Mouse (Mus musculus) lung, postnatal 14 days (tissue): ENCODE measurements around the gene Mtrf1.

Source experiments
- DNase-seq: peaks from one replicate; pipeline ENCODE4 v3.0.0; 2021

The Mtrf1 gene

DNA sequence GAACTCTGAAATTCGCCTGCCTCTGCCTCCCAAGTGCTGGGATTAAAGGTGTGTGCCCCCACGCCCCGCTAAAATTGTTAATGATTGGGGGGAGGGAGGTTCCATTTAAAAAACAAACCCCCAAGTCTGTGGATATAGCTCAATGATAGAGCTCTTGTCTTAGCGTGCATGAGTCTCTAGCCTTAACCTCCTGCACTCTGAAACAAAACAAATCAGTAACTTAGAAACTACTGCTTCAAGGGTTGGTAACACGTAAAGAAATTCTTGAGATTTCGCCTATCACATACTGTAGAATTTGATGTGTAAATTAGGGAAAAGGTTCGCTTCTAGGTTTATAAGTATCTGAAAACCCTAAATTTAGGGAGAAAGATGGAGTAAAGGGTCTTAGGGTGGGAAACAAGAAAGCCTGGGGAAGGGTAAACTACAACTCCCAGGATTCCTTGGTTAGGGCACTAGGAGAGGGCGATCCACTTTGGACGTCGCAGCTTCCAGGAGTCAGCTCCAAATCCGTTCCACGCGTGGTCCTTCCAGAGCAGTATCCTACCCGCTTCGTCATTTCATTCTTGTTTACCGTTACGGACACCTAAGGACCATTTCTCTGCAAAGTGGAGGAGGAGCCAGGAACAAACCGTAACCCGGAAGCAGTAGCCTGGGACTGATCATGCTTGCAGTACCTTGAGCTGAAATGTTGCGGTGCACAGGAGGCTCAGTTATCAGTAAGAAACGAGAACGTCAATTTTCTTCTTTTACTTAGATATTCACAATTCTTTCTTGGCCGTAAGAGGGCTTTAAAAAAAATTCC, at the start of gene Mtrf1:
Mtrf1 (plus strand) TSS at position 452 of the 802 bp plus-strand sequence.
- DNase-seq, result peak; percentile 57

DNA sequence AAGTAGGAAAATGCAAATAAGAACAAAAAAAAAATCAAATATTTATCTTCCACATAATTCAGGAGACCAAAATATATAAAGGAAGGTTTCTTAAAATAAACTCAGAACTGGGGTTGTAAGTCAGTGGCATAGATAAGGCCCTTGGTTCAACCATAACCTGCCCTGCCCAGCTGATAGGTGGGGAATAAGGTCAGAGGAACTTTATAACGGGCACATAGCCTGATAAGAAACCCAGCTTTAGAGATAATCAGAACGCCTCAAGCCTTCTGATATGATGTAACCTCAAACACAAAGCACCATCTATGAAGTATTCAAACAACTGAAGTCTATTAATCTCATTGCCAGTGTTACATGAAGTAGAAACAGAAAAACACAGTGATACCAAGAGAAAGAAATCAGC, 39.5 kb upstream of the Mtrf1 start:
- DNase-seq, result no peak

DNA sequence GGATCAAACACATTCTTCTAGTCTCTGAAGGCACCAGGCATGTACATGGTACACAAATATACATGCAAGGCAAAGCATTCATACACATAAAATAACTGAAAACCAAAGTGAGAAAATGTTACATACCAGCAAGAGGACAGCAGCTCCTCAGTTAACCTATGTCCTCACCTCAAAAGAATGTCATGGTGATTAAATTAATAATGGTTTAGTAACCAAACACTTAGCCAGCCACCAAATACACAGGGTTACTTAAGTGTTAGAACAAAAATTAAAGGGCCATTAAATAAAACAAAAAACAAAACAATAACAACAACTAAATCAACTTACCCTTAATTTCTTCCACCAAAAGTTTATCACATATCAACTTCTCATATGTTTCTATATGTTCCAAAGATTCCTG, 20.5 kb upstream of the Mtrf1 start:
- DNase-seq, result no peak

DNA sequence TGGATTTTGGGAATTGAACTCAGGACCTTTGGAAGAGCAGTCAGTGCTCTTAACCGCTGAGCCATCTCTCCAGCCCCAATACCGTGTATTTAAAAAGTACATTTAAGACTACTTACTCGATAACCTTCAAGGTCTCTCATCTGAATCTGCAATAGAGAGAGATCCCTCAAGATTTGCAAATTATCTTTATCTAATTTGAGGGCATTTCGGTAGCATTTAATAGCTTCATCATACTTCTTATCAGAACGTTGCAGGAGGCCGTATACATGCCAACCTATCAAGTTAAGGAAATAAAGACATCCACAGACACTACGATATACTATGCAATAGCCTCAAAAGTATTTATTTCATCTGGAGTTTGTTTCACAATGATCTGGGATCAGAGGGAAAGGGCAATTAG, 14.5 kb upstream of the Mtrf1 start:
- no peak for DNase-seq

DNA sequence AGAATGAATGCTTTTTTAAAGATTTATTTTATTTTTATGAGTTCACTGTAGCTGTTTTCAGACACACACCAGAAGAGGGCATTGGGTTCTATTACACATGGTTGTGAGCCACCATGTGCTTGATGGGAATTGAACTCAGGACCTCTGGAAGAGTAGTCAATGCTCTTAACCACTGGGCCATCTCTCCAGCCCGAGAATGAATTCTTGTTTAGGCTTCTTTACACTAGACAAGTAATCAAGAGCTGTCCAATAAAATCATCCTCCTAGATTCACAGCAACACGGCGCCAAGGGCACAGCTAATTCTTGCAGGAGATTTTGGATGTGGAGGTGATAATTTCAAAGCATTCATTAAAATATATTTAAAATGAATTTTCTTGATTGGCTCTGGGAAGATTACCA, 9.3 kb upstream of the Mtrf1 start:
- DNase-seq, result no peak

DNA sequence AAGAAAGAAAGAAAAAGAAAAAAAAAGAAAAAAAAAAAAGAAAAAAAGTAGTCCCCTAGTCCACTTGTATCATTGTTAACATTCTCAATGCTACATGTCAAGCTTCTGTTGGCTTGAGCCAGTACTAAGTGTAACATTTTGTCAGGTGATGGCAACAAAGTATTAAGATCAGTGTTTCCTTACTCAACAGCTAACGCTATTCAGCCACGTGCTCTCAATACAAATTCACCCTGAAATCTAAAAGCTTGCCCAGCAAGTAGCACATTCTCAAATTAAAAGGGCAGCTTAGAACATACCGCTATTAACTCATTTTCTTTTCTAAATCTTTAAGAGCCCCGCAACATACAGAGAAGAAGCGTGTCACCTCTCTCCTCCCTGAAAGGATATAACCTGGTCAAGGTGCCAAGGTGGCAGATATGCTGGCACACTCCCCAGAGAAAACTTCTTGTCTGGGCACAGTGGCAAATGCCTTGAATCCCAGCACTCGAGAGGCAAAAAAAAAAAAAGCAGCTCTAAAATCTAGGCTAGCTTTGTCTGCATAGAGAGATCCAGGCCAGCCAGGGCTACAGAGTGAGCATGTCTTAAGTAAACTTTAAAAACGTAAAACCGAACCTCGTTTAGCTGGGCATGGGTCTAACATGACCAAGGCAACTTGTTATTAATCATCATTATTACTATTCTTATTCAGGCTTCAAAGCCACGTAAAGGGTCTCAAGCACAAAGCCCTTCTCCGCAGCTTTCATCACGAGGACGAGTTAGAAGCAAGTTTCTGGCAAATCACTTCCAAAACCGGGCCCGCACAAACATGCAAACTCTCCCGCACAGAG, 7.9 kb upstream of the Mtrf1 start:
- DNase-seq, result peak; percentile 17

DNA sequence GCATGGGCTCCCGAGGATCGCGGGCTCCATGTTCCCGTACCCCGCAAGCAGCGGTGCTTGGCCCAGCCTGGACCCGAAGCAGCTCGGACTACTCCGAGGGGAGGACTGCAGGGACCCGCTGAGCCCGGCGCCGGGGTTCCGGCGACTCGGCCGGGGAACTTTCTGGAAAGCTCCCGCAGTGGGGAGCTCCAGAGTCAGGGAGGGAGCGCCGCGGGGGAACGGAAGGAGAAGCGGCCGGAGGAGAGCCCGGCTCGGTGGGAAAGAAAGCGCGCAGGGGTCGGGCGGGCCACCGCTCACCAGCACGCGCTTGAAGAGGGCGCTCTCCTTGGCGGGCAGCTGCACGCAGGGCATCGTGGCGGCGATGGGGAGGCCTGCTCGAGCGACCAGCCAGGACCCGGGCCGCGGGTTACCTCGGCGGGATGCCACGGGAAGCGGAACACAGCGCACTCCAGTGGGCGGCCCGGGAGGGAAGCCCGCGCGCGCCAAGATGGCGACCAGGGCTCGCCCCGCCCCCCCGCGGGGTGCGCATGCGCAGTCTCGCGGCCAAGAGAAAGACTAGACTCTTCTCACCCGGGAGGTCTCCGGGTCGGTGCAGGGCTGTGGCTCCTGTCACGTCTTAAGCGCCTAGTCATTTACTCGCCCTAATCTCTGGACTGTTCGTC, 7.2 kb upstream of the Mtrf1 start, which contains the start of gene Naa16:
Naa16 (minus strand) TSS at position 514 of the 662 bp plus-strand sequence.
- peak; percentile 97 for DNase-seq

DNA sequence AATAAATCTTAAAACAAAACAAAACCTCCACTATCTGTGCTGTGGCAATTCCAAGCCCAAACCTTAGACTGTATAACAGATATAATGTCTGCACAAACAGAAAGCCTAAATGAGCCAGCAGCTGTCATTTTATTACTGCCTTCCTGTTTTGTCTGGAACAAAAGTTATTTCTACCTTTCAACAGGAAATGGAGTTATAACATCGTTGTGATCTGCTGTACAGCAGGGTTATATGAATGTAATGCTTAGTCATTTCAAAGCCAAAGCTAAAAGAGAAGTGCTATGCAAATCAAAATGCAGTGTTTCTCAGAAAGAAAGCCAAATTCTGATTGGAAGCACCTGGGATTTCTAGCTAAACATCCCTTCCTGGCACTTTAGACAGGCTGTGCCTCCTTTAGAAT, 4.3 kb upstream of the Mtrf1 start:
- DNase-seq, result no peak

DNA sequence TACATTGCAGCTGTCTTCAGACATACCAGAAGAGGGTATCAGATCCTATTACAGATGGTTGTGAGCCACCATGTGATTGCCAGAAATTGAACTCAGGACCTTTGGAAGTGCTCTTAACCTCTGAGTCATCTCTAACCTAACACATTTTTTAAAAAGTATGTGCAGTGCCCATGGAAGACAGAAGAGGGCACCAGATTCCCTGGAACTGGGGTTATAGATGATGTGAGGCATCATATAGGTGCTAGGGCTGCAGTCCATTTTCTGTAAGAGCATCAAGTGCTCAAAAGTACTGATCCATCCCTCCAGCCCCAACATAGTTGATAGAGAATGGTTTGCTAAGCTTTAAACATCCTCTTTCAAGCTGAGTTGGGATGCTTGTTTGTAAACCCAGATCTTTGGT, 3.0 kb upstream of the Mtrf1 start:
- DNase-seq, result peak; percentile 52

DNA sequence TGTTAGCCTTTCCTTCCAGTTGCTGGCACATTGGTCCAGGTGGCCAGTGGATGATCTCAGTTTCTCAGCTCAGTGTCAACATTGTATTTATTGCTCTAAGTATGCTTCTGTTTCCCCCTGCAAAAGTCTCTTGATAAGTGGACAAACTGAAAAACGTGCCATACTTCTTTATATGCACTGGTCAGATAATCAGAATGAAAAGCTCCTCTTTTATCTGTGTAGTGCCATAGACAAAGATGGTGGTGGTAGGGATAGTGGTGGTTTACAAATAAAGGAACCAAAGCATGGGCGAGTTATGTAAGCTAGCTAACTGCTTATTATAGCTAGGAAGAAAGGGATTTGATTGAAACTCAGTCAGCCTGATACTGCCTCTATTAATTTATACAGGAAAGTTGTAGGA, 10.1 kb downstream of the Mtrf1 start:
- no peak for DNase-seq

DNA sequence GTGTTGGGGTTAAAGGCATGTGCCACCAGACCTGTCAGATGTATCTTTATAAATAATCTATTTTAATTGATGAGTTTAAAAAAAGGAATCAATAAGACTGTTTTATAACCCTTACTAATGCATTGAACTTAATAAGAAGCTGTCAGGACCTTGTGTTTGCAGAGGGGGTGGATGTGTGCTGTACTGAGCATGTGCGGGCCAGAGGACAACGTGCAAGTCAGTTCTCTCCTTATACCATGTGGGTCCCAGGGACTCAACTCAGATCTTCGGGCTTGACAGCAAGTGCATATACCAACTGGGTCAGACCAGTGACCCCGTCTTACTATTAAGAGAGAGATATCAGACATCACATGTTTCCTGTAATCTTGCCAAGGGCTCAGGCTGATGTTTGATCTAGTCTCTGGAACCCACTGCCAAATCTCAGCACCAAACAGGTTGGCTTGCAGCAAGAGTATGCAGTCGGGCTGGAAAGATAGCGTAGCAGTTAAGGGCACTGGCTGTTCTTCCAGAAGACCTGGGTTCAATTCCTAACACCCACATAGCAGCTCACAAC, 11.8 kb downstream of the Mtrf1 start:
- DNase-seq, result no peak

DNA sequence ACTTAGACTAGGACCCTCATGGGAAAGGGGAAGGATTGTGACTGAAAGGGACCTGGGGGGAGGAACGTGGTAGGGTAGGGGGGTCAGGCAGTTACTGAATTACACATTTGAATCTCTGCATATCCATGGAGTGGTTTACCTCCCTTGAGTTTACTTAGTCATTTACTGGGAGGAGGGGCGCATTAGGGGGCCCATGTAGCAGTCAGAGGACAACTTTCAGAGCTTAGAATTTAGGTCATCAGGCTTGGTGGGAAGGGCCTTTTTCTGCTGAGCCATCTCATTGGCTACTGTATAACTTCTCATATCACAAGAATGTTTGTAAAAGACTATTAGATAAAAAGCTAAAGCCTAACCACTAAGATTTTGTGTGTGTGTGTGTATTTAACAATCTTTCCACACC, 13.1 kb downstream of the Mtrf1 start:
- DNase-seq, result no peak

DNA sequence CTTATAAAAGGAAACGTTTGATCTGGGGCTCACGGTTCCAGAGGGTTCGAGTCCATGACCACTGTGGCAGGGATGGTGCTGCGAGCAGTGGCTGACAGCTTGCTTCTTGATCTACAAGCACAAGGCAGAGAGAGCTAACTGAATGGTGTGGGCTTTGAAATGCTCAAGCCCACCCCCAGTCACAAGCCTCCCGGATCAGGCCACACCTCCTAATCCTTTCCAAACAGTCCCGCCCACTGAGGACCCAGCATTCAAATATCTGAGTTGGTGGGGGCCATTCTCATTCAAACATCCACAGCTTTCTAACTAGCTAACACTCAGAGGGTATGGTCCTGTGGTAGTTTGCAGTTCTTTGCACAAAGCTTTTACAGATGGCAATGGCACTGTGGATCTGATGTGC, 15.5 kb downstream of the Mtrf1 start:
- DNase-seq, result no peak

DNA sequence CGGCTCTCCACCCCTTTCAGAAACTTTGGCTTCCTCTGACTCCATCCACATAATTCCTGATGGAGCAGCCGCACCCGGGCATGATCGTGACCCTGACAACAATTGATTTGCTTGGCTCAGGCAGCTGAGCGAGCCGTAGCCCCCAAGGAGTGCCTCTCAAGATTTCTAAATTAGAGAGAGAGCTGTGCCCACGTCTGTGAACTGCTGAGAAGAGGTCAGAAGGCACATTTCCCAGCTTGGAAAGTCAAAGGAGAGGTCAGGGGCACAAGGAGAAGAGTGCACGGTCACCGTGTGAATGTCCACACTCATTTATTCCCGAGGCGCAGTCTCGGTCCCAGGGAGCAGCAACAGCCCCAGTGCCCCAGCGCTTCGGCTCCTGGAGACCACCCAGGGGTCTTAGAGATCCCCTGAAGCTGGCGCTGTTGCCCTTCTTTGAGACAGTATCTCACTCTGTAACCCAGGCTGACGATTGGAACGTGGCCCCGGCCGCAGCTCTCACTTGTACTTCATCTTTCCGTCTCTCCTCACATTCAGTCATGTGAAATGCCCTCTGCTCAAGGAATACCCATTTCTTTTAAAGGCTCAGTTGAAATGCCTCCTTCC, 22.6 kb downstream of the Mtrf1 start:
- DNase-seq, result no peak

DNA sequence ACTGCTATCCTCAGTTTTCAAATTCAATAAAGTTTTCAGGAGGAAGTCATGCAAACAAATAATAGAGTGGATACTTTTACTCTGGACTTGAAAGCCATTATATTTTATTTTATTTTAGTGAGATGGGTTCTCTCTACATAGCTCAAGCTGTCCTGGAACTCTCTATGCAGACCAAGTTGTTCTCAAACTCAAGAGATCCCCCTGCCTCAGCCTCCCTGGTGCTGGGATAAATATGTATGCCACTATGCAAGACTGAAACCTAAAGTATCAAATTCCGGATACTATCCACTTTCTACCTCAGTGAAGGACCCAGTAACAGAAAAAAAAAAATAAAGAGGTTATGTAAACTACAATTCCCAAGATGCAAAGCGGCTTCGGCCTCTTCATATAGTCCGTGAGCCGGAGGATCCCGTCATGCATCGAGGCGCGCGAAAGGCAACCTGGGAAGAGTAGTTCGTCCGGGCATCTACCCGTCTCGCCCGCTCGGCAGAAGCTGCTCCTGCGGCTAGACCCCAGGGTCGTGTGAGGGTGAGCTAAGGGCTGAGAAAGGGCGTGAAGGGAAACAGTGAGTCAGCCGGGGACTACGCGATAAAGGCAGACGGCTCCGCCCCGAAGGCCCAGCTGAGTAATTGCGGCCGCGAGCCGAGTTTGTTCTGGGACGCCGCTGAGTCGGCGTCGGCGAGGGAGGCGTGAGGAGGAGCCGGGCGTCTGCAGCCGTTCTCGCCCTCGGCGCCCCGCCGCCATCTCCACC, 28.6 kb downstream of the Mtrf1 start, which contains the start of gene Kbtbd7:
Kbtbd7 (plus strand) TSS at position 533 of the 751 bp plus-strand sequence.
- peak; percentile 91 for DNase-seq

DNA sequence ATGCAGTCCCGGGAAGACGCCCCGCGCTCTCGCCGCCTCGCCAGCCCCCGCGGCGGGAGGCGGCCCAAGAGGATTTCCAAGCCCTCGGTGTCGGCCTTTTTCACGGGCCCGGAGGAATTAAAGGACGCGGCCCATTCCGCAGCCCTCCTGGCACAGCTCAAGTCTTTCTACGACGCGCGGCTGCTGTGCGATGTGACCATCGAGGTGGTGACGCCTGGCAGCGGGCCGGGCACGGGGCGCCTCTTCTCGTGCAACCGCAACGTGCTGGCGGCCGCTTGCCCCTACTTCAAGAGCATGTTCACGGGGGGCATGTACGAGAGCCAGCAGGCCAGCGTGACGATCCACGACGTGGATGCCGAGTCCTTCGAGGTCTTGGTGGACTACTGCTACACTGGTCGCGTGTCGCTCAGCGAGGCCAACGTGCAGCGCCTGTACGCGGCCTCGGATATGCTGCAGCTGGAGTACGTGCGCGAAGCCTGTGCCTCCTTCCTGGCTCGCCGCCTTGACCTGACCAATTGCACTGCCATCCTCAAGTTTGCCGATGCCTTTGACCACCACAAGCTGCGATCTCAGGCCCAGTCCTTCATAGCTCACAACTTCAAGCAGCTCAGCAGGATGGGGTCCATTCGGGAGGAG, 29.3 kb downstream of the Mtrf1 start:
- peak; percentile 8 for DNase-seq

DNA sequence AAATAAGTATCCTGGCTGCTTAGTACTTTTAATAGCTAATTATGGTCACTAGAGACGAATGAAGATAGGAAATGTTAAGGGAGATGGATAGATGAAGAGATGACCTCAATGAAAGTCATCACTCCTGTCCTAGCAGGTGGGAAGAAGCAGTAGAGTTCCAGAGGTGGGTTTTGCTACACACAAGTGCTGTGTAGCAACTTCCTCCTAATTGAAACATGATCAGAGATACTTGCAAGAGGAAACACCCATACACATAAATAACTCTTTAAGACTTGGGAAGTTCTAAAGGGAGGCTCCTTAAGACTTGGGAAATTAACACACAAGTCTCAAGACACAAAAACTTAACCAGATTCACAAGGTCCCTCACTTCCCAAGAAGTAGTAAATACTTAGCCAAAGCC, 36.5 kb downstream of the Mtrf1 start:
- no peak for DNase-seq

DNA sequence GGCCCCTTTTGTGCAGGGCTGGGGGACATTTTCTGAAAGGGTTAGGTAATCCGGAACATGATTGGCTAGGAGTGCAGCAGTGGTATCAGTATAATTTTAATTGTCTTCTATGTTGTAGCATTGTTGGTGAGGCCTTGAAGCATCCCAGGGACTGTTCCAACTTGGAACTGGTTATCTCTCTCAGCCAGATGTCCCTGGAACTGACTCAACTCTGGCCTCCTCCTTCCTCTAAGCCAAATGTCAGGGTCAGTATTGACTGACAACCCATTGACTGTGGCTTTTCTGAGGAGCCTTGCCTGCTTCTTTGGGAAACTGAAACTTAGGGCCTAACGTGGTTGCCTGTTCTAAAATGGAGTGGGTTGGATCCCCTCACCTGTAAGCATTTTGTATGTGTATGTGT, 43.1 kb downstream of the Mtrf1 start:
- DNase-seq, result no peak

DNA sequence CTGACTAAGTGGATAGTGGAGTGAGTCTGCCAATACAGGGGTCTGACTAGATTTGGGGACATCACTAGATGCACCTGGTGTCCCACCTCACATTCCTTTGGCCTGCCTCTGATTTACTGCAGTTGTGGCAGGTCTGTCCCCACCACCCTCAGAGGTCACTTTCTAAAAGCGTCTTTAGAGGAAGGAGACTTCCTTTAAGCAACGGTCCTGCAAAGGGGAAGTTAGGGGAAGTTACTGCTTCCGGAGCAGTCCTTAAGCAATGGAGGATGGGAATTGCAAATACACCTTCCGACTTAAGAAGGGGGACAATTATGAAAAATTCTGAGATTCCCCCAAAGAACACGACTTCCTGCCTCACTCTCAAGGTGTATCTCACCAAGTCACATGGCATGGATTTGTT, 43.9 kb downstream of the Mtrf1 start:
- no peak for DNase-seq

DNA sequence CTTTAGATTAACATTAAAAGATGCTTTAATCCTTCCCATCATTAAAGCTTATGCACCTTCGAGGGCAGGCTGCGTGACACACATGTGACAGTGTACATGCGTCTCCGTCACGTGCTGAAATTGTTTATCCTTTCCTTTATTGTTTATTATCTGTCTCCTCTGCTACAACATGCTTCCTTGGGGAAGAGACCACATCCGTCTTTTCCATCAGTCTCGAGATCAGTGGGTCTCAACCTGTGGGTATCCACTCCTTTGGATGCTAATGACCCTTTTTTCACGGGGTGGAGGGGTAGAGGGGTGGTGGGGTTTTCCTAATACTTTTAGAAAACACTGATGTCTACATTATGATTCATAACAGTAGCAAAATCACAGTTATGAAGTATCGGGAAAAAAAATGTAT, 47.0 kb downstream of the Mtrf1 start:
- DNase-seq, result no peak

DNA sequence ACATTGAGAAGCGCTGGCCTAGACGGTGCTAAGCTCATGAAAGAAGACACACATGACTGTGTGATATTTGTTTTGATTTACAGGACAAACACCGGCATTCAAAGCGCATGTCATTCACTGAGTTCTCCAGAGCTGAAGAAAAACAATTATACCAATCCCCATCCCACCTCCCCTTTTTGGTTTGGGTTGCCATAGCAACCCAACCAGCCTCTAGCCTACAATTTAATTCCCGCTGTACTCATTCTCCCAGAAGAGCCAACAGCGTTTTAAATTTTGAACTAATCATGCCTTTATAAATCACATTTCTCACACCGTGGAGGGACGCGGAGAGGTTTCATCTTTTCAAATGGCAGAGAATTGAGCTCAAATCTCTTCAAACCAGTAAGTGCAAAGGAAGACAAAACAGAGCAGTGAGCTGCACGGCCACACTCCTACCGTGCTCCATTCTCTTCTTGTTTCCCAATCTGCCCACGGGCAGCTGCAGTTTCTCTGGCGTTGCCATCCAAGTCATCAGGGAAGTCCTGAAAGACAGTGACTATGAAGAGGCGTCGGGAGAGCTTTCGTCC, 47.6 kb downstream of the Mtrf1 start:
- DNase-seq, result no peak
